Mouse (Mus musculus) embryo, embryonic 10.5 days (tissue): ENCODE data around the gene Sfxn5.

Source experiments
- DNase-seq: peaks from one replicate; pipeline ENCODE4 v3.0.0-alpha.2; 2015; ENCODE audit warnings: low spot score

Sfxn5 gene

GRCm38 (mm10) chr6:85232045-85232444 lies 101.2 kb downstream of the Sfxn5 start:
- no peak for DNase-seq

- peak; percentile 36 for DNase-seq
Observed at GRCm38 (mm10) chr6:85231469-85231868, 101.8 kb downstream of the Sfxn5 start.

- DNase-seq: no peak
Observed at GRCm38 (mm10) chr6:85230762-85231161, 102.5 kb downstream of the Sfxn5 start.

GRCm38 (mm10) chr6:85227520-85227919 lies 105.7 kb downstream of the Sfxn5 start:
- no peak for DNase-seq

GRCm38 (mm10) chr6:85226570-85226969 lies 106.7 kb downstream of the Sfxn5 start:
- no peak for DNase-seq

DNA sequence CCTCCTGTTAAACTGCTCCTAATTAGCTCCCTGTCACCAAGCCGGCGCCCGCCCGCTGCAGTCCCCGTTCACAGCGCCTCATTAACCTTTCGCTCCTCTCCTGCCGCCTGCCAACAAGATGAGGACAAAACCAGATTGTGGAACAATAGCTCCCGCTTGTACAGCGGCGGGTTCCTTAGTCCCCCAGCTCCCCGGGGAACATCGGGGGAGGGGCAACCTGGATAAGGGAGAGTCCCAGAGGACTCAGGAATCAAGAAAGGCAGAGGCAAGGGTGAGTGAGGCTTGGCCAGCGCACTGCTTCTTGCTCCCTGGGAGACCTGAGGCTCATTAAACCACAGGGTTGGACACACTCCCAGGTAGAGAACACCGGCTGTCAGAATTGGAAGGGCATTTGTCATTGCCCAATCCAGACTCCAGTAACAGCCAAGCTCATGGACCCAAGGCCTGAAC lies 108.8 kb downstream of the Sfxn5 start:
- no peak for DNase-seq

DNA sequence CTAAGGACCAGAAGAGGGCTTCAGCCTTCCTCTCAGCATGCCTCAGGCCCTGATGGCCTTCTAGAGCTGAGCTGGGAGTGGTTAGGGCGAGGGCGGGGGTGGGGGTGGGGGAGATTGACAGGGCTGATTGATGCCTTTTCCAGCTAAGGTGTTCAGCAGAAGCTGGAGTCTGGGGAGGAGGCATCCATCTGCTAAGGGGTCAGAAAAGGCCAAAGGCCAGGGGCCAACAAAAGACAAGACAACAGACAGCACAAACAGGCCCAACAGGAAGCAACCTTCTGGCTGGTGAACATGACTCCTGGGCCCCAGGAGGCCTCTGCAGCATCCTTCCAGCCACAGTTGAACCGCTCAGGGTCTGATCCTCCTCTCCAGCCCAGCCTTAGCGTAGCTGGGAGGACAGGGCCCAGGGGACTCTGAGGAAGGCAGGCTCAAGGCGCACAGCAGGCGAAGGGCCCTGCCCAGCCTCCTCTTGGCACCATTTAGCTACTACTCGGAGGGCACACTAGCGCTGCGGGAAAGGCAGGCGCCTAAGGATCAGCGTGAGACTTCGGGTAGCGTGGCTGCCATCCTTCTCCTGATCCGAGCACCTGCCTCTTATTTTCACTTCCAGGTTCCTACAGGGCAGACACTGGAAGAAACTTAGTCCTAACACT lies 109.6 kb downstream of the Sfxn5 start:
- DNase-seq: peak; percentile 67

GRCm38 (mm10) chr6:85222551-85222950 lies 110.7 kb downstream of the Sfxn5 start:
- DNase-seq: no peak

DNA sequence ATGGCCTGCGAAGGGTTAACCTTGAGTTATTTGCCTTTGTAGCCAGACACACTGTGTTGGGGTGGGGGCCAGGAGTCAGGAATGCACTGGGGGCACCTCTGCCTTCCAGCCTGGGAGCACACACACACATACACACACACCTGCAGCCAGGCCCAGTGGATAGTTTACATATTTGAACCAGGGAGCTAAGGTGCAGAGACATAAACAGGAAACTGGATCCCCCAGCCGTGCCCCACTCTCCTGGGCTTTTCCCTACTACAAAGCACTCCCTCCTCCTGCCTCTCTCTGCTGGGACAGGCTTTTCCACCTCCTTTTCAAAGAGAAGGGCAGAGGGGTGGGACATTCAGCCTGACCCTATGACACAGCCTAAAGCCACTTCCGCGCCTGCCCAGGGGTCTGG lies 112.3 kb downstream of the Sfxn5 start:
- DNase-seq: peak; percentile 35

GRCm38 (mm10) chr6:85219706-85220105 lies 113.5 kb downstream of the Sfxn5 start:
- no peak for DNase-seq

DNA sequence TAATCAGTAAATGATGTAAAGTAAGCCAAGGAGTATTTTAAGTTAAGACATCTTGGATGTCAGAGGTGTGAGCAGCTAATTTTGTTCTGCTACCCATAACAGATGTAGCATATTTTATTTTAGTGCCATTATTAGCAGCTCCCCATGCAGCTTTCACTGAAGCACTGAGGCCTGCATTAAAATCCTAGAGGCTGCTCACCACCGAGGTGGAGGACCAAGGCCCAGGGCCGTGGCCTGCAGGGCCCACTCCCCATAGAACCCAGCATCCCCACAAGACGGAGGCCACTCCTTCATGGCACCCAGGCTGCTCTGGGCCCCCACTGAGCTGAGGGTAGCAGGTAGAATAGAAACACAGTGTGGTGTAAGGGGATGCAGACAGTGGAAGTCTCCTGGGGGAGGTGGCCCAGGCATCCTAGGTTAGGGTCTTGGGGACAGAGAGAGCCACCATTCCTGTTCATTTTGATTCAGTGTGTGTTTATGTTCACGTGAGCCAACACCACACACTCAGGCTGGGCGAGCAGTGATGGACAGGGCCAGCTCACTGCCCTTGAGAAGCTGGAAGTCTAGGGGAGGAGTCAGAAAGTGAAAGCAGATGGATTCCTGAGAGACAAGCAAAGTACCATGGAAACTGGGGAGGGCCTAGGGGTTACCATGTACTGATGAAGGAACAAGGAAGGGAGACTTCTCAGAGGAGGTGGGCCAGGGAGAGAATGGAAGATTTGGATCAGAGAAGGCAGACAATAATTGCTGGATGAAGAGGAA lies 114.4 kb downstream of the Sfxn5 start:
- peak; percentile 69 for DNase-seq

DNA sequence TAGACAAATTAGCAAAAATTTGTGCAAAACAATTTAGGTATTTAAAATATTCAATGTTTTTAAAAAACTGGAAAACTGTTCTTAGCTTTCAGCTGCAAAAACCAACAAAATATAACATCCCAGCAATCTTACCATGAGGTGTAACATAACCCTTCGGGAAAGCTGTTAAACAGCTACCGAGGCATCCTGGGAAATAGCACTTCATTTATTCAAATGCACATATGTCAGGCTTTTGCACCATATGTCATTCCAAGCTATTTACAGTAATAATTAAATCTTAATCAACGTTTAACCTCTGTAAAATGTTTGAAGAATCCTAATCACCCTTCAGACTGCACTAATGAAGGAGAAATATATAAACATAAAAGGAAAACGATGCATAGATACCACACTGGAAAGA lies 115.0 kb downstream of the Sfxn5 start:
- no peak for DNase-seq

DNA sequence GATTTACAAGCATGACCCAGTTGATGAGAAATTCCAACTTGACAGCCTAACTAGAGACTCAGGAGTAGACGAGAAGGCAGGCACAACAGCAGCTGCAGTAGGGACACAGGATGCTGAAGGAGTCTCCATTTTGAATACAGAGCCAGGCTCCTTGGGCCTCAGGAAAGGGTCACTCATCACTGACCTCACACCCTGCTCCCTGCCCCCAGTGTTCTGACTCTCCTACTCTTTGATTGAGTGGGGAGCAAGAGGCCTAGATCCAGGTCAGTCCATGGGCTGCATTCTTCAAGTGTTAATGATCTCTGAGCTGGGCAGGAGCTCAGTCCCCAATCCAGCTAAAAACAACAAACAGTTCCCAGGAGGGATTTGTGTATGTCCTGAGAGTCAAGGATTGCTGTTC lies 122.5 kb downstream of the Sfxn5 start:
- DNase-seq: no peak

DNA sequence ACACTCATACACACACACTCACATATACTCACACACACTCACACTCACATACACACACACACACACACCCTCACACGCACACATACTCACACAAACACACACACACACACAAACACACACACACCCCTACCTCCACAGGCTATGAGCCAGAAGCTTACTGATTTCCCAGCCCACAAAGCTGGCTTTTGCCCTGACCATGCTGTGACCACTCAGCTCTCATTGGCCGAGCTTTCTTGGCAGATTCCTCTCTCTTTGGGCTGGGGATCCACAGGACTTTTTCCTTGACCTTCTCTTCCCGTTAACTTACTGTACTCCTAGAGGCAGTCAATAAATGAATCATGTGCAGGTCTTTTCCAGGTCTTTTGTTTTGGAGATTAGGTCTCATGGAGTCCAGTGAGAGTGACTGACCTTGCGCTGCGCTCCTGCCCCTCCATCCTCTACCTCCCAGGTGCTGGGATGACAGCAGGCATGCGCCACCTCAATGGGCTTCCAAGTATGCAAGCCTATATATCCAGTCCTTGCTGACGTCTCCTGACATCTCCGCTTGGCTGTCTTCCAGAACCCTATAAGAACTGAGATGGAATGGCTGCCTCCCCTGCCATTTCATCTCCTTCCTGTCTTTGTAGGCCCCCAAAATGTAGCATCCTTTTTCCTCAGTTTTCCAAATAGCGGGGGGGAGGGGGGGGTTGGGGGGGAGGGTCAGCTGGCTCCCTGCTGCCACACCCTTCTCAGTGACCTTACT lies 123.8 kb downstream of the Sfxn5 start:
- no peak for DNase-seq

DNA sequence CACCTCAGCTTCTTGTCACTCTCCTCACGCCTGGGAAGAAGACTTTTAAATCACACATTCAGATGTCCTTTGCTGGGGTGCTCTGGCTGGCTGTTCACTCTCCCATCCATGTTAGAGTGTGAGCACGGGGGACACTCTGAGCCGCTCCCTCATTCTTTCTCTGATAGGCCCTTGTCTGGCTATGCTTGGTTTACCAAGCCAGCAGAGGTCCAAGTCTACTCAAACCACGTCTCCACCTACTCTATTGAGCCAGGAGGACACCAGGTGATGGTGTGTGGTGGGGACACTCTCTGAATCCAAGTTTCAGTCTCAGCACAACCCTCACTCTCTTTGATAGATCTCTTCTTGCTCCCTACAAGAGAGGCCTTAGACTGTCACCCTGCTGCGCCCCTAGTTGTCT lies 125.9 kb downstream of the Sfxn5 start:
- DNase-seq: no peak

DNA sequence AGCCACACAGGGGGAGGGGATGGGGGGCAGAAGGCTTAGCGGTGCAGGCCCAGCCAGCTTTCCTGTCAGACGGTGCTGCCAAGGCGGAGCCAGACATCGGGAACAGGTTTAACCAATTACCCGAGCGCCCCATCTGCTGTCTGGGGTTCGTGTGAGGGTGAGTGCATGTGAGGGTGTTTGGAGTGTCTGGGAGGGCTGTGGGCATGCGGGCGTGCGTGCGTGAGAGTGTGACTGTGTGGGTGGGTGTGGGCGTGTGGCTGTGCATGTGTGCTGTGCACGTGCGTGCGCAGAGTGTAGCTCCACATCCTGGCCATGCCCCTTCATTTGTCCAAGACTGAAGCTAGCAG lies 126.3 kb downstream of the Sfxn5 start:
- no peak for DNase-seq

DNA sequence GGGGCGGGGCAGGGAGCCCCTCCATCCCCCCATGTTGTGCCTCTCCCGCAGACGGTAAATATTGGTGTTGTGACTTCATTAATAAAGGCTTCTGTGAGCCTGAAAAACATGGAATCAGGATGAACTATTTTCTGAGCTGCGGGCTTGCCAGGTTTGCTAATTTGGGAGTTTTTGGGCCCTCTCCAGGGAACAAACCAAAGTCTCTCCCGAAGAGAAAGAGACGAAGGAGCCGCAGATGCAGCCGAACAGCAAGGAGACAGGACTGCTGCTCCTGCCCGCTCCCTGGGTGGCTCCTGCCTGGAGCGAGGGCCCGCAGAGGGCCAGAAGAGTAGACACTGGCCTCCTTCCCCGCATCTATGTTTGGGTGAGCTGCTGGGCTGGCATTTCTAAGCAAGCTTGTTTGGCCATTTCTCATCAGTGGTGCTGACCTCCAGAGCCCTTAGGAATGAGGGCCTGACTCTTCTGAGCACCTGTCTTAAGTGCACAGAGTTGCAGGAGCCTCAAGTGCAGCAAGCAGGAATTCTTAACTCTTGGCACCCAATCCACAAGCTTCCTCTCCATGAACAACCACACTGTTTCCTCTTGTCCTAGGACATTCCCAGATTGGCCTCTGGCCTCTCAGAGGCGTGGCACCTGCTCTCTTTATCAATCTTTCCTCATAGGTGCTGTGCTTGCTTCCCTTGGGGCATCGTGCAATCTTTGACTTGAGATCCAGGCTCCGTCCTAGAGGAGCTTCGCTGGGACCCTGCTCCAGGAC lies 126.9 kb downstream of the Sfxn5 start:
- DNase-seq: no peak

GRCm38 (mm10) chr6:85197951-85198350 lies 135.3 kb downstream of the Sfxn5 start:
- no peak for DNase-seq

GRCm38 (mm10) chr6:85193381-85194318 lies 139.6 kb downstream of the Sfxn5 start:
- DNase-seq: no peak

DNA sequence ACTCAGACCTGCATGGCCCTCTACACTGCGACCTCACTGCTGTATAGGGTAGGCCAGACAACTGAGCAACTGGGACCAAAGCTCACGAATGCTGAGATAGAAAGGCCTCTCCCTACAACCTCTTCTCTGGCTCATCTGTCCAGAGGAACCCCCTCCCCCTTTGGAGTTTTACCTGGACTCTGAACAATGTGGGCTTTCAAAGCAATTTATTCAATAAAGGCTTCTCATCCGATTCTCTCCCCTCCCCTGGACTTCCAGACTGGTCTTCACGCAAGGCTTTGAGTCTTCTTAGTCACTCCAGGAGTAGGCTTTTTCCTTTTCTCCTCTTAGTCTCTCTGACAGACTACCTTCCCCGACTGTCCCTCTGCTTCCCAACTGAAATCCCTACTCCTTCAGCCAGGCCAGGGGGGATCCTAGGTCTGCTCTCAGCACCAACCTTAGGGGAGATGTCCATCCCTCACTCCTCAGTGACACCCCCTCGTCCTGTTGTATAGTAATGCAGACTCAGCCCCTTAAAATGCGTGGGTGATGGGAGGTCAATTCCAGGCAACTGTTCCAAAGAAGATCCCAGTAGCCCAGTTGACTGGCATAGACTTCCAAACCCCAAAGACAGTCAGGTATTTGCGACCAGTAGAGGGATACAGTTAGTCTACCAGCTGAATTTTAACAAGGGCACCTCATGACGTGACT lies 141.3 kb downstream of the Sfxn5 start:
- peak; percentile 19 for DNase-seq

DNA sequence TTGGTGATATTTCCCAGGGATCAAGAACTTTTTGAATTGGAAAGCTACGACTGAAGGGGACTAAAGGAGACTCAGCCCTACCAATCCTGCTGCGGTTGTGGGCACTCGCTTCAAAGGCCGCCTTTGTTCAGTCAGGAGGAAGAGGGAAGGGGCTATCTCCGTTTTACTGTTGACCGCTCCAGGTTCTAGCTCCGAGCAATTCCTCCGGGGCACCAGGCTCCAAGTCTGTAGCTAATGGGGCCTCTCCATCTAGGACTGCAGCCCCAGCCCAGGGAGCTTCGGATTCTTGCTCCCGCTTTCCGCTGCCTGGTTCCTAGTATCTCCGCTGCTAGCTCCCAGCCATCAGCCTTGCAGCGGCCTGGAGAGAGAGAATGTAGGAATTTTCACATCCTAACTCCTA lies 142.6 kb downstream of the Sfxn5 start:
- DNase-seq: peak; percentile 67
